Mouse (Mus musculus): ENCODE measurements around the gene Ccnq.

DNA sequence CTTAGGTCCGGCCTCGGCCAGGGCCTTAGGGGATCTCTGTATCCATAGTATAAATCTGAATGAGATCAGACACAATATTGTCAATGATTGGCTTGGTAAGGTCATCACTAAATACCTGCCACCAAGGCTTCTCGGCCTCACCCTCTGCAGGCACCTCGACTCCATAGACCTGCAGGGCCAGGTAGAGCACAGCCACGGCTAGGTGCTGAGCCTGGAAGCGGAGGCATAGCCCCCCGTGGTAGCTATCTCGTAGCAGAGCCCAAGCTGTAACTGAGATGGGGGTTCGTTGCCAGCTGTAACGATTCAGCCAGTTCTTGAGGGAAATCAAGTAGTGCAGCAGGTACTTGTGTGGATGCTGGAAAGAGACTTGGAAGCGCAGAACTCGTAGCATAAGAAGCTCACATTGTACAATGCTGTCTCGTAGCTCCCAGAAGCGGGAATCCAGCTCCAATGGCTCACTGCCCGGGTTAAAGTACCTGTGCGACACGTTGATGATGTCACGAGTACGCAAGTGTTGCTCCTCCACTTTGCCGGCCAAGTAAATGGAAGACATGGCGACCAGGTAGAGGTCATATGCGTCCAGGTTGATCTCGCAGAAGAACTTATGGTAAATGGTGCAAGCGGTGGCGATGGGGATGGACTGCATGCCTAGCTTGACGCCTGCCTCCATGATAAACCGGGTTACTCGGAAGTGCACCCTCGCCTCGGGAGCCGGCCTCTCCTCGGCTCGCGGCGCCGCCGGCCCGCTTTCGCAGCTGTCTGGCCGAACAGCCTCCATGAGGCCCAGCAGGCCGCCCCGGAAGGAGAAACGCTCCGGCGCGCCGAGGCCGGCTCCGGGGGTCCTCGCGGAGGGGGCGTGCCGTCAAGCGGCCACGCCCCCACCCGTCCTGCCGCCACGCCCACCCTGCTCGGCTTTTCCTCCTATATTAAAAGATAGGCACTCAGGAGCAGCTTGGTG, at the start of gene Ccnq:
- TF ChIP-seq POLR2A (IDR thresholded peaks at IDR 0.05; ENCODE audit: low read depth, low read length), result no peak
- TF ChIP-seq CTCF (conservative IDR thresholded peaks at IDR 0.05; ENCODE audit: insufficient read depth, insufficient read length, low read depth, low read length), result no peak
